Mouse (Mus musculus) kidney, embryonic 16.5 days (tissue): ENCODE results near the gene Daglb. TPM values are rescaled to one million over a fixed set of nuclear protein-coding genes. Genes with fewer than 3 reads are reported as not detected.

Experiments used
- ATAC-seq: fragments of 200-750 bp; cut with Nextera tagmentation; 2 replicates; pipeline ENCODE4 v1.8.0; 2017; ENCODE audit warnings: moderate TSS enrichment; ENCODE audit not compliant: low FRiP score, low TSS enrichment
- H3K27ac ChIP-seq: fragments of 300-500 bp; sonication (generic); 2 replicates; pipeline ENCODE4 v1.5.1; 2014; ENCODE audit warnings: low read length
- H3K27me3 ChIP-seq: fragments of 300-500 bp; sonication (generic); 2 replicates; pipeline ENCODE4 v1.6.1; 2014; ENCODE audit warnings: low read length, control low read depth, mixed read lengths; ENCODE audit not compliant: insufficient read depth
- H3K36me3 ChIP-seq: fragments of 300-500 bp; sonication (generic); 2 replicates; pipeline ENCODE4 v1.6.1; 2014; ENCODE audit warnings: low read length, control low read depth, mixed read lengths; ENCODE audit not compliant: insufficient read depth
- H3K4me1 ChIP-seq: fragments of 300-500 bp; sonication (generic); 2 replicates; pipeline ENCODE4 v1.6.1; 2014; ENCODE audit warnings: low read length, control low read depth, mixed read lengths; ENCODE audit not compliant: insufficient read depth
- H3K4me2 ChIP-seq: fragments of 300-500 bp; sonication (generic); replicated peaks from 2 replicates; pipeline ENCODE4 v1.6.1; 2014; ENCODE audit warnings: low read depth, low read length
- H3K4me3 ChIP-seq: fragments of 300-500 bp; sonication (generic); 2 replicates; pipeline ENCODE4 v1.5.1; 2014; ENCODE audit warnings: mild to moderate bottlenecking, low read length
- H3K9ac ChIP-seq: fragments of 300-500 bp; sonication (generic); replicated peaks from 2 replicates; pipeline ENCODE4 v1.6.1; 2014; ENCODE audit warnings: low read length
- H3K9me3 ChIP-seq: fragments of 300-500 bp; sonication (generic); 2 replicates; pipeline ENCODE4 v1.6.1; 2016; ENCODE audit warnings: low read length, control low read depth
- WGBS: fragments of 180-500 bp; shearing (Covaris S2); extraction: QIAGEN DNeasy Blood & Tissue Kit; methylation state at CpG from one replicate; pipeline ENCODE4 v1.1.7; 2014; 5-methylcytosine and 5-hydroxymethylcytosine counted together
- polyA plus RNA-seq: library from polyadenylated mRNA; unstranded; fragments of >200 nt; fragmentation: Nextera tagmentation; extraction: Ambion mirVana; gene quantifications from 2 replicates; pipeline ENCODE4 v1.2.1, GENCODE M21; 2015

Gene Daglb
- 8.9 and 9.0 TPM in 2 replicates for polyA plus RNA-seq

DNA sequence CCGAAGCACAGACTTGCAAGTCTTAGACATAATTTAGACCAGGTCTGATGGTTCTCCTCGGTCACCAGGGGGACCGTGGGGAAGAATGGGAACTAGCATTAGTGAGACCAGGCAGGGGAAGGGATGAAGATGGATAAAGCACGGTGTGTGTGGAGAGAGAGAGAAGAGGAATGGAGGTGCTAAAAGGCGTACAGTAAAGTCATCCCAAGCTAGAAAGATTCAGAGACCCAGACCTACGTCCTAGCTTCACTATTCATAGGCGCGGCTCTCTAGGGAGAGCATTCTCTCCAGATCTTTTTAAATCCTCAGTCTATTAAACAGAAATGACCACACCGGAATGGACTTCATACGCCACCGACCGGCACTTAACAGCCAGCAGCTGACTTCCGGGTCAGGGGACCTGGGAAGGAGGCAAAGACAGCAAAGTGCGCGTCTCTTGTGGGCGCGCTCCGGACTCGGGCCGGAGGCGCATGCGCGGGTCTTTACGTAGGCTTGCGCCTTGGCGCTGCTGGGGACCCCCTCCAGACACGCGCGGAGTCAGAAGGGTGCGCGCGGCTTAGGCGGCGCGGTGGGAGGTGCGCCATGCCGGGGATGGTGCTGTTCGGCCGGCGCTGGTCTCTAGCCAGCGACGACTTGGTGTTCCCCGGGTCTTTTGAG is at the start of gene Daglb:
Daglb (plus strand) TSS at position 485 of the 657 bp plus-strand sequence.
- peak within 1 kb of the TSS; percentile 78 for H3K9ac ChIP-seq
- H3K4me2 ChIP-seq = peak within 1 kb of the TSS; percentile 97
- peaks cover 8% of the 10 kb centered on the region for H3K4me1 ChIP-seq
- peak within 1 kb of the TSS; percentile 78 for H3K4me3 ChIP-seq
- no peaks in the 10 kb centered on the region for H3K9me3 ChIP-seq
- no peak within 1 kb of the TSS for H3K27ac ChIP-seq
- WGBS = 2% methylated on average over 43 of the region's 43 CpGs
- ATAC-seq = peak; percentile 97
- H3K27me3 ChIP-seq = no peaks in the 10 kb centered on the region
- no peaks in the 10 kb centered on the region for H3K36me3 ChIP-seq

DNA sequence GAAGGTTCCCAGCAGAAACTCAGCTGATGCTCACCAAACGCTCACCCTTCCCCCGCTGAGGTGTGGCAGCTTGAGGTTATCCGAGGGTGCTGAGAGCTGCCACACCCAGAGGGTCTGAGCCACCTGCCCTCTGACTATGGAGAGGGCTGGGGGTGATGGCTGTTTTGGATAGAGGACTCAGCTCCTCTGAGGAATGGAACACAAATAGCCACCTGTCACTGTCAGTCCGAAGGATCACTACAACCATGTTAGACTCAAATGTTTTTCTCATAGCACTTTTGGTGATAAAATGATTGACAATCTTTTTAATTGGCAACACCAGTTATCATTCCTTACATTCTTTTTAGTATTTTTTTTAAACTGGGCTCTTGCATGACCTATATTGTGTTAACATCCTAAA is 42.9 kb upstream of the Daglb start:
- H3K27me3 ChIP-seq = no peaks in the 10 kb centered on the region
- no peak overlapping the region for H3K9ac ChIP-seq
- no peak overlapping the region for H3K27ac ChIP-seq
- H3K36me3 ChIP-seq = peaks cover 48% of the 10 kb centered on the region
- no peak overlapping the region for H3K4me3 ChIP-seq
- no peaks in the 10 kb centered on the region for H3K9me3 ChIP-seq
- H3K4me1 ChIP-seq = no peaks in the 10 kb centered on the region
- WGBS = 84% methylated on average over 4 of the region's 4 CpGs
- no peak overlapping the region for H3K4me2 ChIP-seq
- no peak for ATAC-seq

DNA sequence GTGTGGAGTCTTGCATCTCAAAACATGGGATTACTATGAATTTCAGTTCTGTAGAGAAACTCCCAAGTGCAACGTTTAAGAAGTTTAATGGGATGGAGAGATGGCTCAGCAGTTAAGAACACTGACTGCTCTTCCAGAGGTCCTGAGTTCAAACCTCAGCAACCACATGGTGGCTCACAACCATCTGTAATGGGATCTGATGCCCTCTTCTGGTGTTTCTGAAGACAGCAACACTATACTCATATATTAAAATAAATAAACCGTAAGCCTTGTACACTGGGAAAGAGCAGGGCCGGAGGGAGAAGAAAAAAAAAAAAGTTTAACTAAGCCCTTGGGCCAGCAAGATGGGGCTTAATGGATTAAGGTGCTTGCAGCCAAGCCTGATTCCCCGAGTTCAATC is 41.4 kb upstream of the Daglb start:
- WGBS = 81% methylated on average over 4 of the region's 4 CpGs
- Histone ChIP-seq H3K4me2 (no peak overlapping the region), H3K4me1 (no peaks in the 10 kb centered on the region), H3K9ac (no peak overlapping the region), H3K36me3 (peaks cover 33% of the 10 kb centered on the region), H3K4me3 (no peak overlapping the region), H3K27ac (no peak overlapping the region), H3K9me3 (no peaks in the 10 kb centered on the region), H3K27me3 (no peaks in the 10 kb centered on the region)
- no peak for ATAC-seq

DNA sequence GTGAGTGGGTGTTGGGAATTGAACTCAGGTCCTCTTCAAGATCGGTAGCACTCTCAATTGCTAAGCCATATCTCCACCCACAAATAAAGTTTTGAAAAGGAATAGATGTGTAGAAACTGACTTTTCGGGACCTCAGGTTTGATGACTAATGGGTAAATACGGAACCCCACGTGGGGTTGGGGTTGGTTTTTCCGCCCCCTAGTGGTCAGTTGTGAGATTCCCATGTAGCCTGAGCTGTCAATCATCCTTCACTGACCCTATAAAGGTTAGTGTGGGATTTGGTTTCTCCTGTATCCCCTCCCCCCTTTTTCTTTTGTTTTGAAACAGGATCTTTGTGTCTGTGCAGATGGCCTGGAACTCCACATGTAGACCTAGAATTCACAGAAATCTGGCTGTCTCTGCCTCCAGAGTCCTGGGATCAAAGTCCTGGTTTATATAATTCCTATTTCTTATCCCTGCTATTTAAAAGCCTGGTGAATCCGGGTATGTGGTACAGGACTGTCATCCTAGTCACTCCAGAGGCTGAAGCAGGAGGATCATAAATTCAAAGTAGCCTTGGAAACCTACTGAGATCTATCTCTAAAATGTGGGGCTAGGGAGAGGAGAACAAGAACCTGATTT is 40.4 kb upstream of the Daglb start:
- H3K36me3 ChIP-seq = peaks cover 24% of the 10 kb centered on the region
- H3K27me3 ChIP-seq = no peaks in the 10 kb centered on the region
- H3K9me3 ChIP-seq = no peaks in the 10 kb centered on the region
- ATAC-seq = peak; percentile 61; the same call in 1 of the 2 replicates
- H3K9ac ChIP-seq = no peak overlapping the region
- WGBS = 39% methylated on average over 6 of the region's 6 CpGs
- H3K27ac ChIP-seq = no peak overlapping the region
- no peaks in the 10 kb centered on the region for H3K4me1 ChIP-seq
- H3K4me3 ChIP-seq = no peak overlapping the region
- no peak overlapping the region for H3K4me2 ChIP-seq

DNA sequence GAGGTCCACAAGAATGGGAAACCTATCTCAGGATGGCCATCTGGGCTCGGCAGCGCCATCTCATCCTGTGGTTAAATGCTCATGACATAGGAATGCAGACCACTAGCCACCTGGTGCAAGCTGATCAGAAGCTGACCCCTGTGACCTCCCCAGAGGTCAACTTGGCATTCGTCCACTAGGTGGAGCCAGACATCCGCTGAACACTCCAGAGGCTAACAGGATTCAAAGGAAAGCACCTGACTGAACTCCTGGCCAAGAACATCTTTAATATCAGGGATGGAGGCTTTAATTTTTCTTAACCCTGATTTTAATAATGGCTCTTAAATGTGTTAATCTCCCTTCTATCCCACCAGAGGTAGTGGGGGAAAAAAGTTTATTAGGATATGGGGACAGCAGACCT is 30.0 kb upstream of the Daglb start:
- no peaks in the 10 kb centered on the region for H3K9me3 ChIP-seq
- no peak overlapping the region for H3K27ac ChIP-seq
- ATAC-seq = no peak
- no peak overlapping the region for H3K4me2 ChIP-seq
- H3K4me3 ChIP-seq = no peak overlapping the region
- H3K4me1 ChIP-seq = no peaks in the 10 kb centered on the region
- H3K36me3 ChIP-seq = no peaks in the 10 kb centered on the region
- 3% methylated on average over 4 of the region's 4 CpGs for whole genome bisulfite sequencing
- H3K27me3 ChIP-seq = no peaks in the 10 kb centered on the region
- no peak overlapping the region for H3K9ac ChIP-seq

DNA sequence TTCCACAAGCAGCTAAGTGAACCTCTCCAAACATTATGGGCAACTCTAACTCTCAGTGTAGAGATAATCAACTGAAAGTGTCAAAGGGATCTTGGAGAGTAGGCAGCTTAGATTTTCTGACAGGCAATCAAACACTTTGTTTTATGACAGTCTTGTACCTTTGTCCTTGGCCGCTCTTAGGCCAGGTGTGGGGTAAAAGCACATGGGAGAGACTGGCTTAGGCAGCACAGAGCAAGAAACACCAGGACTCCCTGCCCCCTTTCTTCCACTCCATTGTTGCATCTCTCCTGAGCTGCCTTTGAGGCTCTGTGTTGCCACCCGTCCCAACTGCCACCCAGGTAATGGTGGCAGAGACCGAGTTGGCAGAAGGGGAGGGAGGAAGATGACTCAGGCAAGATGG is 23.1 kb upstream of the Daglb start:
- H3K36me3 ChIP-seq = no peaks in the 10 kb centered on the region
- no peaks in the 10 kb centered on the region for H3K9me3 ChIP-seq
- ATAC-seq = no peak
- no peak overlapping the region for H3K4me3 ChIP-seq
- H3K9ac ChIP-seq = no peak overlapping the region; the same call in 1 of the 2 replicates
- H3K27ac ChIP-seq = no peak overlapping the region
- no peaks in the 10 kb centered on the region for H3K27me3 ChIP-seq
- H3K4me1 ChIP-seq = no peaks in the 10 kb centered on the region
- WGBS = 64% methylated on average over 3 of the region's 3 CpGs
- H3K4me2 ChIP-seq = no peak overlapping the region

DNA sequence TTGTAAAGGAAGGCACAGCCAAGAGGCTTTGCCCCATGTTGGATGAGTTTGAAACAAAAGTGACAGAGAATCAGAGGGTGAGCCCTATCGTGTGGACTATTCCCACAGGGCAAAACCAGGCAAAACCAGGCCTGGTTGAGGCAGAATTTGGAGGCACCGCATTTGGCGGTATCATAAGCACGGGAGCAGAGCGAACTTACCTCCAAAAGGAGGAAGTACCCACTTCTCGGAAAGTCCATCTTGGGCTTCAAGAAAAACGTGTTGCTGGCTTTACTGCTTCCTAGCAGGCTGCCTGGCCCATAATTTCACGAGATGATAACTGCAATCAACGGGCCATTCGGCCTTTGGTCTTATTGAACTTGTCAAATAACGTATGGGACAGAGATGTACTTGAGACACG is 22.6 kb upstream of the Daglb start:
- no peaks in the 10 kb centered on the region for H3K36me3 ChIP-seq

DNA sequence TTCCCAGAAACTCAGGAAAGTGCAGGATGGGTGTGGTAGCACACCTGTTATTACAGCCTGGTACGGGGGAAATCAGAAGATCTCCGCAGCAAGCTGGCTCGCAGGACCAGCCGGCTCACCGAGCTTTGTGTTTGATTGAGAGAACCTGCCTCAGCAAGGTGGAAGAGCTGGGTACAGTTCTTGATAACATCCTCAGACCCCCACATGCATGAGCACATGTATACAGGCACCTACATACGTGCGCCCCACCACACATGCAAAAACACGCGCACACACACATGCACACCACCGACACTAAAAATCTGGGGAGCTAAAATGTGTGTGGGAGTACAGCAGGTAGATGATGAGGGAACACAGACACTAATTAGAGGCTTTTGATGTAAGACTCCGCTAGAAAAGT is 713 bp upstream of the Daglb start:
- Histone ChIP-seq H3K4me2 (peak overlapping the region; percentile 97), H3K9ac (peak overlapping the region; percentile 78; the same call in 1 of the 2 replicates), H3K36me3 (no peaks in the 10 kb centered on the region), H3K27me3 (no peaks in the 10 kb centered on the region), H3K27ac (no peak overlapping the region), H3K4me3 (peak overlapping the region; percentile 78), H3K9me3 (no peaks in the 10 kb centered on the region), H3K4me1 (peaks cover 8% of the 10 kb centered on the region)
- WGBS = 80% methylated on average over 11 of the region's 11 CpGs
- no peak for ATAC-seq

More for the DNA sequence above, 22.6 kb upstream of the Daglb start:
- H3K9me3 ChIP-seq = no peaks in the 10 kb centered on the region
- no peak overlapping the region for H3K27ac ChIP-seq
- no peaks in the 10 kb centered on the region for H3K4me1 ChIP-seq
- H3K9ac ChIP-seq = no peak overlapping the region; the same call in 1 of the 2 replicates
- no peak overlapping the region for H3K4me3 ChIP-seq
- WGBS = 81% methylated on average over 12 of the region's 12 CpGs
- ATAC-seq = no peak
- no peaks in the 10 kb centered on the region for H3K27me3 ChIP-seq
- no peak overlapping the region for H3K4me2 ChIP-seq

DNA sequence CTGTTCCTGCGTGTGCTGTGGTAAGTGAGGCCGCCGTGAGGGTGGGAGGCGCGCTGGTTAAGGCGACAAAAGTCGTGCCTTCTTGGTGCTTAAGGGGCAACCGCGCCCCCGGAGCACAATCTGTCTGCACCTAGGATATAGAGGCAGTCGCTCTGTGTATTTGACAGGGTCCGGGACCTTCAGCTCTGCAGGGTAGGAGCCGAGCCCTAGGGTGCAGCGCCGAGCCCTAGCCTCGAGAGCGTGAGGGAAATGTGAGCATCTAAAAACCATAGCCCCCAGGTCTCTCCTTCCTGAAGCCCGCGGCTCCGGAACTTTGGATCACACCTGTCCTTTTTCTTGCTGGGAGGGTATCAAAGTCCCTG is 354 bp downstream of the Daglb start:
- no peaks in the 10 kb centered on the region for H3K27me3 ChIP-seq
- no peaks in the 10 kb centered on the region for H3K36me3 ChIP-seq
- peak overlapping the region; percentile 78 for H3K9ac ChIP-seq
- peak overlapping the region; percentile 97 for H3K4me2 ChIP-seq
- WGBS = under 1% methylated on average over 20 of the region's 20 CpGs
- no peak overlapping the region for H3K27ac ChIP-seq
- H3K9me3 ChIP-seq = no peaks in the 10 kb centered on the region
- H3K4me1 ChIP-seq = peaks cover 8% of the 10 kb centered on the region
- ATAC-seq = peak; percentile 67; the same call in 1 of the 2 replicates
- peak overlapping the region; percentile 78 for H3K4me3 ChIP-seq
